Mouse (Mus musculus) C2C12 (cell line): ENCODE measurements around the gene Phf21b. TPM values are rescaled to one million over a fixed set of nuclear protein-coding genes. Genes with fewer than 3 reads are reported as not detected.

ENCODE experiments used
- H3K27me3 ChIP-seq: one replicate; pipeline ENCODE4 v1.6.1; 2011; ENCODE audit not compliant: control insufficient read depth, insufficient read depth, insufficient read length
- H3K36me3 ChIP-seq: one replicate; pipeline ENCODE4 v1.6.1; 2011; ENCODE audit not compliant: control insufficient read depth, insufficient read depth
- H3K4me3 ChIP-seq: one replicate; pipeline ENCODE4 v1.5.1; 2011; ENCODE audit warnings: mild to moderate bottlenecking, control low read depth; ENCODE audit not compliant: poor library complexity, insufficient read depth, severe bottlenecking
- H3K79me2 ChIP-seq: one replicate; pipeline ENCODE4 v1.6.1; 2011; ENCODE audit not compliant: control insufficient read depth, insufficient read depth
- H3K79me3 ChIP-seq: one replicate; pipeline ENCODE4 v1.6.1; 2011; ENCODE audit warnings: low read depth, control low read depth
- H3ac ChIP-seq: one replicate; pipeline ENCODE3; 2011; ENCODE audit warnings: low read depth; ENCODE audit not compliant: control insufficient read depth, insufficient read length
- CEBPB ChIP-seq: IDR thresholded peaks from one replicate; pipeline ENCODE4 v1.6.1; 2011; ENCODE audit warnings: low read depth, mild to moderate bottlenecking, control low read depth, moderate library complexity
- CTCF ChIP-seq: IDR thresholded peaks from one replicate; pipeline ENCODE4 v1.5.1; 2011; ENCODE audit not compliant: control insufficient read depth, insufficient read depth, insufficient read length
- FOSL1 ChIP-seq: IDR thresholded peaks from one replicate; pipeline ENCODE4 v1.8.0; 2011; ENCODE audit warnings: mild to moderate bottlenecking, low read length; ENCODE audit not compliant: poor library complexity, insufficient read depth, severe bottlenecking
- MAX ChIP-seq: IDR thresholded peaks from one replicate; pipeline ENCODE4 v1.6.1; 2011; ENCODE audit warnings: mild to moderate bottlenecking, control low read depth
- MYOD1 ChIP-seq: IDR thresholded peaks from one replicate; pipeline ENCODE4 v1.6.1; 2011; ENCODE audit warnings: low read depth; ENCODE audit not compliant: control insufficient read depth, insufficient read length
- MYOG ChIP-seq: IDR thresholded peaks from one replicate; pipeline ENCODE4 v1.6.1; 2011; ENCODE audit not compliant: control insufficient read depth, insufficient read length; ENCODE audit errors: extremely low read depth
- USF1 ChIP-seq: IDR thresholded peaks from one replicate; pipeline ENCODE4 v1.6.1; 2011; ENCODE audit warnings: low read depth, mild to moderate bottlenecking, control low read depth, moderate library complexity
- polyA plus RNA-seq: library from polyadenylated mRNA; unstranded; fragments of >200 nt; fragmentation: generic; extraction: Trizol; gene quantifications from one replicate; pipeline ENCODE4 v1.2.1, GENCODE M21; 2012; ENCODE audit warnings: missing spikeins

Gene Phf21b
- polyA plus RNA-seq, 1 experiment, result 0.26 TPM

DNA sequence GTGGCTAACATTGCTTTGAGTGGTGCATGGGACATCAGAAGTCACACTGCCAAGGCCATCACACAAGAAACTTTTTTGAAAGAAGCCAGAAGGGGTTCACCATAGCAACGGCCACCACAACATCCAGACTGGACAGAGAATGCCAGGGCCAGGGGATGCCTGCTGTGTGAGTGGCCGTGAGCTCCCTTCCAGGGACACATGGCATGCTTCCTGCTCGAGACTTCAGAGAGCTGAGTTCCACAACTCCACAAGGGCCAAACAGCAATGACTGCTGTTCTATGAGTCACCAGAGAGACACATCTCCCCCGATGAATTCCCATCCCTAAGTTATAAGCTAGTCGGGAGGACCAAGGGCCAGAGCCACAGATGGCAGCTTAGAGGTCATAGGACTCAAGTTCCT is 44.7 kb downstream of the Phf21b start:
- TF ChIP-seq MYOG (no peak), CEBPB (no peak), CTCF (no peak), MAX (no peak), FOSL1 (no peak)
- no peaks in the 10 kb centered on the region for H3K79me2 ChIP-seq
- no peak overlapping the region for H3ac ChIP-seq
- H3K4me3 ChIP-seq, result no peak overlapping the region
- peaks cover 60% of the 10 kb centered on the region for H3K27me3 ChIP-seq
- no peaks in the 10 kb centered on the region for H3K36me3 ChIP-seq
- no peaks in the 10 kb centered on the region for H3K79me3 ChIP-seq

DNA sequence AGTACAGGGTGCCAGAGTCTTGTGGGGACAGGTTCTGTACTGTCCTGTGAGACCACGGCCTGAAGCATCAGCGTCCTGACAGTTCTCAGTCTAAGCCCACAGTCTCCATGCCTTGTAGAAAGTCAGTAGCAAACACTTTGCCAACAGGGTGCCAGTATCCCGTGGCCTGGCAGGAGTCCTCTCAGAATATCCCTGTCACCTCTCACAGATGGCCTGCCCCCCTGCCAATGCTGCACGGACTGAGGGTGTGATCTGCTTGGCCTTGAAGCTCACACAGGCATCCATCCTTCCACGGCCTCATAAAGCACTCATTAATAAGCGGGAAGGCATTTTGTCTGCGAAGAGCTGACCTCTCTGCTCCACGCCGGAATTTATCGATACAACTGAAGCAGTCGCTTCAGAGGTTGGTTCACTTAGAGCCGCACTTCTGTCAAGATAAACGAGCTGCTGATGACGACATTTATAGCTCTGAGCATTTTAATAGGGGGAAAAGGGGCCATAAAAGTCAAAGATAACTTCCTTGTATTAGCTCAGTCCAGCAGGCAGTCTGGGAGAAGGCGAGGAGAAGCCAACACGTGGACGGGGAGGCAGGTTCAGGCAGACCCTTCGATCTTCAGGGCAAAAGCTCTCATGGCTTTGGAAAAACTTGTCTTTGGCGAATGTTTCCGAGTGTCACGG is 46.4 kb downstream of the Phf21b start:
- Histone ChIP-seq H3K4me3 (no peak overlapping the region), H3K79me2 (no peaks in the 10 kb centered on the region), H3K36me3 (no peaks in the 10 kb centered on the region), H3K27me3 (peaks cover 55% of the 10 kb centered on the region), H3K79me3 (no peaks in the 10 kb centered on the region), H3ac (no peak overlapping the region)
- TF ChIP-seq CTCF (no peak), USF1 (no peak), CEBPB (no peak), MAX (no peak), MYOG (no peak), FOSL1 (no peak), MYOD1 (no peak)

- Histone ChIP-seq H3K4me3 (no peak overlapping the region), H3K36me3 (no peaks in the 10 kb centered on the region), H3K79me3 (no peaks in the 10 kb centered on the region), H3K27me3 (peaks cover 17% of the 10 kb centered on the region), H3ac (no peak overlapping the region), H3K79me2 (no peaks in the 10 kb centered on the region)
- TF ChIP-seq USF1 (no peak), MAX (no peak), MYOG (no peak), MYOD1 (no peak), CEBPB (no peak), FOSL1 (no peak), CTCF (no peak)
Observed at GRCm38 (mm10) chr15:84803685-84804084, 52.2 kb downstream of the Phf21b start.

DNA sequence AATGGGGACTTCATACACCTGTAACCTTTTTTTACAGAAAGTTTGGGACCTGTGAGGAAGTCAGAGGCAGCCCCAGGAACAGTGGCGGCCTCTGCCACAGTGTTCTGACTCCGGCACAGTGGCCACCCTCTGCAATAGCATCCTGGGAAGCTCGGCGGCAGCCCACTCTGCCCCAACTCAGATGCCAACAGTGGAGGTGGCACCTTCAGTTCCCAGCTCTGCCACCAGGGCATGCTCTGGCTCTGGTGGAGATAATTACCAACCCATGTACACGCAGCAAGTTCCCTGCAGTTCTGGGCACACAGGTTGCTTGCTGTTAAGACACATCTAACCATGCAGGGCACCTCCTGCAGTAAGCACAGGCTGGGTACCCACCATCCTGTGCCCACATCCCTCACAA is 55.7 kb downstream of the Phf21b start:
- Histone ChIP-seq H3K79me3 (no peaks in the 10 kb centered on the region), H3K27me3 (no peaks in the 10 kb centered on the region), H3K4me3 (no peak overlapping the region), H3K36me3 (no peaks in the 10 kb centered on the region), H3K79me2 (no peaks in the 10 kb centered on the region), H3ac (no peak overlapping the region)
- no peak for TF ChIP-seq MAX
- peak; percentile 9 for TF ChIP-seq CTCF
- TF ChIP-seq CEBPB, result no peak
- no peak for TF ChIP-seq USF1
- TF ChIP-seq MYOG, result no peak
- TF ChIP-seq MYOD1, result no peak
- no peak for TF ChIP-seq FOSL1

DNA sequence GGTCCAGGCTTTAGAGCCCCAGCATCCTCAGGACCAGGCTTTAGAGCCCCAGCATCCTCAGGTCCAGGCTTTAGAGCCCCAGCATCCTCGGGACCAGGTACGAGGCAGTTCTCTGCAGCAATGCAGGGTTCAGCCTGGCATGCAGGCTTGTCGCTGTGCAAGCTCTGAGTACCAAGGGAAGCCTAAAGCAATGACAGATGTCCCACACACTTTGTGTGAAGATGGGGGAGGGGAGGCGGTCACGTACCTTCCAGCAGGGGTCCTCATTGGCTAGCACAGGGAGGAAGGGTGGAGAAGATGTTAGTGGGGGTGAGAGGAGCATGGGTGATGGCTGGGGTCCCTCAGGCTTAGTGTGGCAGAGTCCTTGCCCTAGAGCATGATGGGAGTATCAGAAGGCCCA is 62.2 kb downstream of the Phf21b start:
- no peaks in the 10 kb centered on the region for H3K79me2 ChIP-seq
- TF ChIP-seq MYOD1 (no peak), USF1 (no peak), FOSL1 (no peak), CTCF (no peak), CEBPB (no peak), MYOG (no peak), MAX (no peak)
- H3ac ChIP-seq, result no peak overlapping the region
- no peaks in the 10 kb centered on the region for H3K79me3 ChIP-seq
- H3K27me3 ChIP-seq, result peaks cover 7% of the 10 kb centered on the region
- no peaks in the 10 kb centered on the region for H3K36me3 ChIP-seq
- H3K4me3 ChIP-seq, result no peak overlapping the region

- no peaks in the 10 kb centered on the region for H3K79me2 ChIP-seq
- peaks cover 21% of the 10 kb centered on the region for H3K27me3 ChIP-seq
- H3ac ChIP-seq, result no peak overlapping the region
- H3K79me3 ChIP-seq, result no peaks in the 10 kb centered on the region
- H3K36me3 ChIP-seq, result no peaks in the 10 kb centered on the region
- H3K4me3 ChIP-seq, result no peak overlapping the region
- no peak for TF ChIP-seq FOSL1
- no peak for TF ChIP-seq CEBPB
- TF ChIP-seq CTCF, result no peak
- TF ChIP-seq MYOG, result no peak
- TF ChIP-seq MYOD1, result no peak
Observed at GRCm38 (mm10) chr15:84787161-84787560, 68.7 kb downstream of the Phf21b start.

- Histone ChIP-seq H3K79me2 (no peaks in the 10 kb centered on the region), H3ac (no peak overlapping the region), H3K27me3 (peaks cover 23% of the 10 kb centered on the region), H3K36me3 (no peaks in the 10 kb centered on the region), H3K79me3 (no peaks in the 10 kb centered on the region), H3K4me3 (no peak overlapping the region)
- TF ChIP-seq FOSL1 (no peak), MYOD1 (no peak), CEBPB (no peak), MYOG (no peak), USF1 (no peak), CTCF (no peak), MAX (no peak)
Observed at GRCm38 (mm10) chr15:84784812-84785211, 71.0 kb downstream of the Phf21b start.
